Mouse (Mus musculus) left cerebral cortex, postnatal 10 days (tissue): ENCODE measurements around the gene Gsg1l. TPM values are rescaled to one million over a fixed set of nuclear protein-coding genes. Genes with fewer than 3 reads are reported as not detected.

Experiments
- DNase-seq, 2 experiments: peaks; one replicate each; pipeline ENCODE4 v3.0.0; 2021 to 2022; ENCODE audit warnings: low spot score in 2 of 2, mixed read lengths in 1 of 2; ENCODE audit errors: extremely low spot score in 1 of 2
- intact Hi-C: fragments of 180-260 bp; cut with DNase I; formaldehyde crosslinking; loops from one replicate; pipeline ENCODE4 v1.15.1; 2025
- total RNA-seq, 2 experiments: library from RNA; stranded (reverse); gene quantifications; 2 replicates each; pipeline ENCODE4 v1.2.3; 2021

The Gsg1l gene
- total RNA-seq, 2 experiments from 2014 or later, result 33.1 to 33.8 TPM

GRCm38 (mm10) chr7:126039847-126040246 lies 42.4 kb downstream of the Gsg1l start:
- DNase-seq, result no peak
- intact Hi-C loops, result loop anchor here (5.0 kb wide), 1 partner anchor 42 kb away; the partner anchor contains the start of gene Gsg1l

GRCm38 (mm10) chr7:126039247-126039835 lies 42.9 kb downstream of the Gsg1l start:
- intact Hi-C loops, result loop anchor here (5.0 kb wide), 1 partner anchor 43 kb away; the partner anchor contains the start of gene Gsg1l
- DNase-seq, result no peak

- intact Hi-C loops, result loop anchor here (5.0 kb wide), 1 partner anchor 44 kb away; the partner anchor contains the start of gene Gsg1l
- peak; percentile 33 to 36 for DNase-seq
Measured at GRCm38 (mm10) chr7:126038366-126039246, 43.6 kb downstream of the Gsg1l start.

- intact Hi-C loops, result loop anchor here (5.0 kb wide), 1 partner anchor 47 kb away; the partner anchor contains the start of gene Gsg1l
- no peak for DNase-seq
Measured at GRCm38 (mm10) chr7:126035332-126035731, 46.9 kb downstream of the Gsg1l start.

- peak in 1 of 2 experiments; percentile 23 for DNase-seq
- intact Hi-C loops, result no loop called here
Measured at GRCm38 (mm10) chr7:126032776-126033209, 49.4 kb downstream of the Gsg1l start.

- intact Hi-C loops, result no loop called here
- DNase-seq, result no peak
Measured at GRCm38 (mm10) chr7:126032365-126032755, 49.9 kb downstream of the Gsg1l start.

- intact Hi-C loops, result no loop called here
- peak; percentile 57 to 65 for DNase-seq
Measured at GRCm38 (mm10) chr7:126031598-126032364, 50.4 kb downstream of the Gsg1l start.

GRCm38 (mm10) chr7:126027410-126027809 lies 54.8 kb downstream of the Gsg1l start:
- DNase-seq, result no peak
- intact Hi-C loops, result no loop called here

GRCm38 (mm10) chr7:126026600-126026999 lies 55.6 kb downstream of the Gsg1l start:
- intact Hi-C loops, result no loop called here
- DNase-seq, result no peak

GRCm38 (mm10) chr7:126019966-126020365 lies 62.2 kb downstream of the Gsg1l start:
- intact Hi-C loops, result no loop called here

GRCm38 (mm10) chr7:126019321-126019720 lies 62.9 kb downstream of the Gsg1l start:
- intact Hi-C loops, result no loop called here
- DNase-seq, result no peak

More at GRCm38 (mm10) chr7:126019966-126020365, 62.2 kb downstream of the Gsg1l start:
- DNase-seq, result no peak

- intact Hi-C loops, result no loop called here
- DNase-seq, result no peak
Measured at GRCm38 (mm10) chr7:126017455-126017854, 64.8 kb downstream of the Gsg1l start.

- DNase-seq, result no peak
- intact Hi-C loops, result no loop called here
Measured at GRCm38 (mm10) chr7:126012325-126013021, 69.7 kb downstream of the Gsg1l start.

GRCm38 (mm10) chr7:126008789-126009148 lies 73.4 kb downstream of the Gsg1l start:
- DNase-seq, result peak; percentile 67 to 77
- intact Hi-C loops, result no loop called here

- intact Hi-C loops, result no loop called here
Measured at GRCm38 (mm10) chr7:126008139-126008788, 73.9 kb downstream of the Gsg1l start.

GRCm38 (mm10) chr7:126007132-126007910 lies 74.9 kb downstream of the Gsg1l start:
- intact Hi-C loops, result no loop called here
- DNase-seq, result no peak

More at GRCm38 (mm10) chr7:126008139-126008788, 73.9 kb downstream of the Gsg1l start:
- no peak for DNase-seq

GRCm38 (mm10) chr7:126005274-126005673 lies 76.9 kb downstream of the Gsg1l start:
- DNase-seq, result no peak
- intact Hi-C loops, result no loop called here
